Mouse (Mus musculus) layer of hippocampus, postnatal 25 days (tissue): Measurements from ENCODE around the gene Tanc1. TPM values are rescaled to one million over a fixed set of nuclear protein-coding genes. Genes with fewer than 3 reads are reported as not detected.

Experiments used
- DNase-seq, 2 experiments: peaks; one replicate each; pipeline ENCODE4 v3.0.0; 2022; ENCODE audit warnings: mixed read lengths in 2 of 2, low spot score in 1 of 2; ENCODE audit errors: extremely low spot score in 1 of 2
- total RNA-seq, 2 experiments: library from RNA; stranded (reverse); gene quantifications; 2 replicates each; pipeline ENCODE4 v1.2.3; 2021

Gene Tanc1
- total RNA-seq, 2 experiments from 2014 or later, result 93.6 to 107 TPM

DNA sequence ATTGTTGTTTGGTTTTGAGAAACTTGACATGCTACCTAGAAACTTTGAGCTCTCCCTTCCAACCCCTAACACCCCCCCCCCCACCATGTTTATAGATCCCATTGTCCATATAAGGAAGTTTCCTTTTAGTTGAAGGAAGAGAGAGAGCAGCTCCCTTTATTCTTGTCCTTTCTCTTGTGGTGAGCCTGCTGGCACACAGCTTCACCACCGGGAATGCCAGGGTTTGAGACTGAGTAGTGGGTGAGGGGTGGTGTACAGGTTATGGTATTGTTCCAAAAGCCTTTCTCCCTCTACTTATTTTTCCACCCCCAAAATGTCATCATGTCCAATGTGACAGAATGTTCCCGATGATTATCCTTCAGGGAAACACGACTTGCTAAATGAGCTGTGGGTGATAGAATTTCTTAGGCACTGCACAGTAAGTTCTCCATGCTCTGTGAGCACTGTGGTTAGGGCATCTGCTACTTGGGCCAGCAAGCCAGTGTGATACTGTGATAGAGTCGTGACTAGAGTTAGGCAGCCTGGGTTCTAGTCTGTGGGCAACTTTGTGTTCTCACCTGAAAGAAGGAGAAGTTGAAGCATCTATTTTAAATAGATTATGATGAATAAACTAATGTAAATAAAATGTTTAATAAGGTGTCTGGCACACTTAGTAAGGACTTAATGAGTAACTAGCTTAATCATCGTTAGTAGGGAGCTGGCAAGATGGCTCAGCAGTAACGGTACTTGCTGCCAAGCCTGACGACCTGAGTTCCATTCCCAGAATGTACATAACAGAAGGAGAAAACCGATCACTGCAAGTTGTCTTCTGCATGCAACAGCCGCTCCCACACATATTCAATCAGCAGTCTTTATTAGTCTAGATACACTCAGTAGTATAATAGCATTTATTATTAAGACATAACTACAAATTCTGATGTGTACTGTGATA lies 102.0 kb downstream of the Tanc1 start:
- DNase-seq, result no peak

DNA sequence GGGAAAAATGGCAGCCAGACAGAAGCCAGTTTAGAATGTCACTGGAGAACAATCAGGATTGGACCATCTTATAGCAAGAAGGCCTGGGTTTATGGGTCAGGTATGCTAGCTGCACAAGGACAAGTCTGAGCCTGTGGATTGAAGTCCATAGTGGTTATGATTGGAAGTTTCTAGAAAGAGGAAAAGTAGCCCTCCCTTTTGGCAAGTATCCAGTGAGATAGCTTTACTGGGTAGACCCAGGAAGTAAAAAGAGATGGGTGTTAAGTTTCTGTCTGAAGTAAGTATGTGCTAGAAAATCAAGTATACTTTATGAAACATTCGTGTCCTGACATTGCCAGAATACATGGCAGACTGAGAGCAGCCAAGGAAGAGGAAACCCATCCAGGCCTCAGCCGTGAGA lies 103.2 kb downstream of the Tanc1 start:
- no peak for DNase-seq

DNA sequence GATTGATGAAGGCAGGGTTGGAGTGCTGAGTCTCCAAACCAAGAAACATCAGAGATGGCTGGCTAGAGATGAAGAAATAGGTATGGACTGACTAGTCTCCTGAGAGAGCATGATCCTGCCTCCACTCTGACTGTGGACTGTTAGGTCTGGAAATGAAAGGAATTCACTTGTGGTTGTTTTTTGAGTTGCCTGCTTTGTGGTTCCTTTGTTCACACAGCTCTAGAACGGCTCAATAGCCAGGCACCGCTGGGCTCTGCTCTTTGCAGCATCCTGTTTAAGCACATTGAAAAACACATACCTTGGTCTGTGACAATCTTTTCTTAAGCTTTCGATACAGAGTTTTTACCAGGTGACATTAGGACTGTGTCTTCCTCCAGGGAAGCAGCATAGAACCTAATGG lies 104.6 kb downstream of the Tanc1 start:
- no peak for DNase-seq

GRCm38 (mm10) chr2:59717746-59718294 lies 106.0 kb downstream of the Tanc1 start:
- DNase-seq, result no peak

DNA sequence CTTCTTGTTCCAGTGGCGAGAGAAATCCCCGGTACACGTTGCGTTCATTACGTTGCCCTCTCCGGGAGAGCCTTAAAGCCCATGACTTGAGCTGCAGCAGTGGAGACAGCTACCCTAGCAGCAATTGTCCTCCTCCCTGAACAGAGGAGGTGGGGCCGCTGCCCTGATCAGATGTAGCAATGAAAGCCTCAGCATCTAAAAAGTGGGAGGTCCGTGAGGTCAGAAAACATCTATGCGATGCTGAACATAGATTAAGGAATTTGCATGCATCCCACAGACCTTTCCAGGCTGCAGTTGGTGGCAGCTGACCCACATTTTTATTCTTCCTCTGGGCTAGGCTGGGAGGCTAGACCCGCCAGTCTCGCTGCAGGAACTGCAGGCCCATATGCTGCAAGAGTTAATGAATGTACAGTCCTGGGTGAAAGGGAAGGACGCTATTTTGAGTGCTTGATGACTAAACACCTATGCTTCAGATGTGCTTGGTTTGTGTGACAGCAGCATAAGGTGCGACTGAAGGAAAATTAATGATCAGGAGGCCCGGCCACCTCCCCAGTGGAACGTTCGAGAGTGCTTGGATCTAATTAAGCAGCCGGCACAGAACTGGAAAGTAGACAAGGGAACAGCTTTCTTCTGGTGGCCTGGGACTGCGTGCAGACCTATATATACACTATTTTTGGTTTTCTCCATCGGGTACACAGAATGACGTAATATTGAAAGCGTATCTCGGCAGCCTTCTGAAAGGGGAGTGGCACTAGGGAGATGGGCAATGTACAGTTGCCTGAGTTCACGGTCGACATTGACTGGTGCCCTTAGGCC lies 107.0 kb downstream of the Tanc1 start:
- no peak for DNase-seq

GRCm38 (mm10) chr2:59719831-59720230 lies 108.0 kb downstream of the Tanc1 start:
- no peak for DNase-seq

DNA sequence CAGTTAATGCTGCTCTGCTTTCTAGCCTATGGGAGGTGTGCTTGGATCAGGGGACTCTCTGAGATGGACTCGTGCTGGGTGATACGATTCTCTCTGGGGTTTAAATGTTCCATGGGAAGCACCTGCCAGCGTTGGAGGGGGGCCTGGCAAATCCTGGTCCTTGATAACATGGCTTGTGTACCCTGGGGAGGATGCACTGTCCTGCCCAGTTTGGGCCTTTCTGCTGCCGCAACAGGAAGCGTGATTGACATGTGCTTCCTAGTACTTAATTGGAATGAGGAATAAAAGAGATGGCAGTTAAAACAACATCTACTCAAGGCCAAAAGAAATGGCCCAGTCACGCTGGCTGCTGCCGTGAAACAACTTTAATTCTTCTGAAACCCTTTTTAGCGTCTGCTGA lies 109.3 kb downstream of the Tanc1 start:
- DNase-seq, result no peak

DNA sequence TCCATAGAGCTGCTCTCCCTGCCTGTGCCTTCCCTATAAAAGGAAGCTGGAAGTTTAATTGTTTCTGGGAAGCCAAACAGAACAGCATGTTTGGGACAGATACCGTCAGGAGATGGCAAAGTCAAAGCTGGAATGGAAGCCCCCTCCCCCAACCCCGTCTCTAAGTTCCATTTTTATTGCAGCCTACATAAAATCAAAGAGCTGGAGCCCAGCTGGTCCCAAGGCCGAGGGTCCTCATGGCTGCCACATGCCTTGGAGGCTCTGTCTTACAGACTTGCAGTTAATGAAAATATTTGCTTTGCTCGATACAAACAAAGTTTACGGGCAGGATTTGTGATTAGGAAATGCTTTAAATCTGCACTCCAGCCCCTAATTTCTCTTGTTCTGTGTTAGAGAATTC lies 109.9 kb downstream of the Tanc1 start:
- no peak for DNase-seq

GRCm38 (mm10) chr2:59723311-59723710 lies 111.5 kb downstream of the Tanc1 start:
- DNase-seq, result no peak

DNA sequence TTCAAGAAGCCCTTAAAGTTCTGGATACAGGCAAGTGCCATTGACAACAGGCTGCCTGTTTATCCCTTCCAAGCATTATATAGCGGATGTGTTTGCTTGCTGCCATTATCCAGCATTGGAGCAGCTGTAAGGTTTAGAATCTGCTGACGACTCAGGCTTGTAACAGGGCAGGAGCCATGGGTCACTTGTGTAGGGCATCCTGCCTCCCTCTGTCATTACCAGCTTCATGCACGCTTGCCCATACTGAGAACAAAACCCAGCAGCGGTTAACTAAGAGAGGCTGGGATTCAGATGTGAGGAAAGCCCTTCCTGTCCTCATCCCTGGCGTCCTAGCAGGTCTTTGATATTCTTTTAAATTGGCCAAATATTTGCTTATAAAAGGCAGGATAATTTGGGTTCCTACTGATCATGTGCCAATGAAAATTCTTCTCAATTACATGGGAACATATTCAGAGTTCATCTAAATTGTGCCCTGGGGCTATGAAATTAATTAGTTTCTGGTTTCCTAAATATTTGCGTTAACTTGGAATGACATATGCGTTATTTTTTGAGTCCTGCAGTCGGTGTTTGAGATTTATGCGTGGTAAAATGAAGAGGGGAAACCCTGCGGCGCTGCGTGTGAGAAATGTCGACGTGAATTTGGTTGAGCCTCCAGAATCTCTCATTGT lies 113.8 kb downstream of the Tanc1 start:
- no peak for DNase-seq

DNA sequence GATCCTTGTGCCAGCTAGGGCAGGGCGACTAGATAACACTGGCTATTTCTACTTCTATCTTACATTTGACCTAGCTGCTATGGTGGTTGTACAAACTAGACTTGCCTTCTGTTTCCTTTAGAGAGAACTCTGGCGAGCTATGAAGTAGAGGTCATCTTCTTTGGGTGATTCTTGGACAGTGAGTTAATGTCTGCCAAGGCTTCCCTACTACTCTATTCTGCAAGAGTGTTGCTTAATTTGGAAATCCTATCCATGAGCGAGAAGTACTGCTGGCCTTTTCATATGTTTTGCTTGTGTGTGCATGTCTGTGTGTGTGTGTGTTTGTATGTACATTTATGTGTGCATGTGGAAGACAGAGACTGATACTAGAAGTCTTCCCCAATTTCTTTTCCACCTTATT lies 120.0 kb downstream of the Tanc1 start:
- DNase-seq, result no peak

GRCm38 (mm10) chr2:59733410-59733809 lies 121.6 kb downstream of the Tanc1 start:
- DNase-seq, result no peak

DNA sequence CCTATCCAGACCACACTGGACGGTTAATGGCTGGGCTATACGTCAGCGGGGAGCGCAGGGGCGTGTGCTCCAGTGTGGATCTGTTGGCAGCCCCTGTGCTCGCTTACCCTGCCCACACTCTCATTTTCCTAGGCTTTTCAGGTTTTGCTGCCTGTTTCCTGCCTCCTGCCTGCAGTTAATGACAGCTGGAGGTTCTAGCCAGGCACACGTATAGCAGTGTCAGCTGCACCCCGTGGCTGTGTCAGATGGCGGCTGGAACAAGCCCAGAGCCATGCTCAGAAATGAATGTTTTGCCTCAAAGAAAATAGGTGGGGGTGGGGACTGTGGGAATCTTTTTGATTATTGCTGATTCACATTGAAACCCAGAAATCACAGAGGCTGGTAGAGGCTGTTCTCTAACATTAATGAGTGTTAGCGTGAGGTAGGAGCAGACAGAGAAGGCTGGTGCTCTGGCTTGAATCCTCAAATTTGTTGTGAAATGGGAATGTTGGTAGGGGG lies 124.6 kb downstream of the Tanc1 start:
- DNase-seq, result peak in 1 of 2 experiments; percentile 40

- DNase-seq, result no peak
Observed at GRCm38 (mm10) chr2:59737368-59737767, 125.5 kb downstream of the Tanc1 start.

- DNase-seq, result no peak
Observed at GRCm38 (mm10) chr2:59738356-59738755, 126.5 kb downstream of the Tanc1 start.

GRCm38 (mm10) chr2:59739036-59739435 lies 127.2 kb downstream of the Tanc1 start:
- no peak for DNase-seq

DNA sequence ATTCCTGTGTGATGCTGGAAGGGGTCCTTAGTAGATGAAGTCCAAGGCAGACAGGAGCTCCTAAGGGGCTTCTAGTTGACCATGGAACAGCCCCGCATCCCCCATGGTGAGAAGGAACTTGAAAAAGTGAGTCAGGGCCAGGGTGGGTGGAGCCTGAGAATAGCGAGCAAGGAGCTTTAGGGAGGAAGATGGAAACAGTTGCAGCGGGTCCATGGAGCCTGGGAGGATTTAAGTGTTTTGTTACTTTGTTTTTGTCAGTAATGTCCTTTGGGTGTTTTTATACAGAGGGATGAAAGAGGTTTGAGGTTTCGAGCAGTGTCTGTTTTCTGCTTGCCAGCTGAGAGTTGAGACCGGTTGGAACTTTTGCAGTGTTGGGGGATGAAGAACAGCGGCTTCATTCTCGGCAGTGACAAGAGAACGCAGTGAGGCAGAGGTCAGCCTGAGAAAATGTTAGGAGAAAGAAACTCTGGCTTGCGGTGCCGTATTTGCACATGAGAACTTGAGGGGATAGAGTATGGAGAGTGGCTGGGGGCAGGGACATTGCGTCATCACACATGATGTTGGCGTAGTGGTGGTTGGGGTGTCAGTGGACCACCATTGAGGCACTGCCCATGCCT lies 130.8 kb downstream of the Tanc1 start:
- DNase-seq, result no peak

- DNase-seq, result peak; percentile 46 to 74
Observed at GRCm38 (mm10) chr2:59745428-59745827, 133.6 kb downstream of the Tanc1 start.

DNA sequence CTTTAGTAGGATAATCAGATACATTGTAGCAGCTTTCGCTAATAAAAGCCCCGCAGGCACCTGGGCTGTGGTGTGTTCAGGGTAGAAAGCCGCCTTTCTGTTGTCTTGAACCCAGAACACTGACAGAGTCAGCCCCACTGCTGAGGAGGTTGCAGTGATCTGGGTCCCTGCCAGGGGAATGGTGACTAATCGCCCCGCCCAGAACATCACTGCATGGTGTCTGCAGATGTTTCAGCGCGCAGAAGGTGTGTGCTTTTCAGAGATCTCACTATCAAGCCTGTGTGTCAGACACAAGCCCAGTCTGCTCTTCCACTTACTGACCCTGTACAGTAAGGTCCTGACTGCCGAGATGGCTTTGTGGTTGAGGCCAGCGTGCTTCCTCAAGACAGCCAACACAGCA lies 134.2 kb downstream of the Tanc1 start:
- no peak for DNase-seq

DNA sequence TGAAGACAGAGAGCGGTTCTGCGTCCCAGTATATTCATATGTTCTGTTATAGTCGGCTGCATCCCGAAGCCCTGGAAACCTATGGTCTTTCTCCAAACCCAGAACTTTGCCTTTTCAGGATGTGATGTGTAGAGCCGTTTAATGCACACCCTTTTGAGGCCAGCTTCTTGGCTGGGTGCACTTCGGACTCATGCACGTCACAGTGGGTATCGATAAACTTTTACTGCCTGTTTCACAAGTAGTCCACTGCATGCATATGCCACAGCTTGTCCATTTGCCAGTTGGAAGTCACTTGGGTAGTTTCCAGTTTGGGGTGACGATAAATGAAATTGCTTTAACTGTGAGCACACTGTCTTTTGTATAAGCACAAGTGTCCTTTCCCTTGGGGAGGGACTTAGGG lies 135.9 kb downstream of the Tanc1 start:
- no peak for DNase-seq
